Mouse (Mus musculus) spleen, adult 12 weeks (tissue): ENCODE data around the gene 5830473C10Rik.

ENCODE experiments used
- DNase-seq: peaks from one replicate; pipeline ENCODE4 v3.0.0; 2022; ENCODE audit warnings: low spot score

Gene 5830473C10Rik

DNA sequence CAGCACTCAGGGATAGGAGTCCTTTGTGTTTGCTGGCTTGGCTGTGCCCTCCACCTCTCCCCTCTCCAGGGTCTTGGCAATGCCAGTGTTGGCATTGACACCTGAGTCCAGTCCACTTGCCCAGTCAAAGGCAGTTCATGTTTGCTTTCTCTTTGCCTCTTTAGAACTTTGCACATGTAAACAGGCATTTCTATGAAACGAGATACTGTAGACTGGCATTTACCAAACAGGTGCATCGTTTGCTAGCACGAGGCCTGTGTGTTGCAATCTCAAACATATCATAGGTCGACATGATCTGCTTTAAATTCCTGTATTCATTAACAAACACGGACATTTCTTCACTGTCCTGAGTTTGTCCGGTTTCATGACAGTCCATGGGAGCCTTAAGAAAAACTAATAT lies at the start of gene 5830473C10Rik:
TSS of gene 5830473C10Rik (plus strand) at position 365 of the 400 bp plus-strand sequence.
- no peak for DNase-seq

DNA sequence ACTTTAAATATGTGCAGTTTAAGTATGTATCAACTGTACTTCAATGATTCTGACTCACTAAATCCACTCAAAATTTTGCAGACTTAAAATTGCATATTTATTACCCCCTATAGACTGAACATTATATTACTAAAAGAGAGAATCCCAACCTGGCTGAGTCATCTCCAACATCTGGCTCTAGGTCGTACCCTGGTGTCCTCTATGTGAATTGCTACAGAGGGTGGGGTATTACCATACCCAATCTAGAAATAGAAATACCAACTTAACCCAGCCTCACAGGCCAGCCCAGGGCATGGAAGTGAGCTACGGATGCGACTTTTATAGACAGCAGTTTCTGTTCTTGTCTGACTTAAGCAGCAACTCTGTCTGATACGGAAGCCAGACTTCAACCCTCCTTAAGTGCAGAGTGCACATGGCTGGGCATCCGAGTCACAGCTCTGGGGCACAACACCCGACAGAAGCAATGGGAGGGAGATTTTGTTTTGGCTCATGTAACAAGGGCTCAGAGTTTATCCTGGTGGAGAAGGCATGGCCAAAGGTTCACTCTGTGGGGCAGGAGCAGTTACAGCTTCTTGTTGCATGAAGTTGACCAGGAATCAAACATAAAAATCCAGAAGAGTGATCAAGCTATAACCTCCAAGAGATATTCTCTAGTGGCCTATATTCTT lies 48.5 kb upstream of the 5830473C10Rik start:
- no peak for DNase-seq

DNA sequence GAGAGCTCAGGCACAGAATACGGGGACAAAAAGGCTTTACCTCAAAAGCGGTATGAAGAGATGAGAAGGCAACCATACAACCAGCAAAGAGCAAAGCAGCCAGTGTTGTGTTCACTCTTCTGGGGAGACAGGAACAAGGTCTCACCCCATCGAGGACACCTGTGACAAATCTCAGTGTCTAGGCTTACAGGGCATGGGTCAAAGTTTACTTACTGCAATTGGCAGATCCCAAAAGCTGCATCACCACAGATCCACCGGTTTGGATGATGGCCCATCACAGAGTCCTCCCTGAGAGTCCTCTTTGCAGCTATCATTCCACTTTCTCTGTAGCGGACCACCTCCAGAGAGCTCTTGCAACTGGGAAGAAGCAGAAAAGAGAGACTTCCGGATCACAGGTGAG lies 45.3 kb upstream of the 5830473C10Rik start:
- no peak for DNase-seq

DNA sequence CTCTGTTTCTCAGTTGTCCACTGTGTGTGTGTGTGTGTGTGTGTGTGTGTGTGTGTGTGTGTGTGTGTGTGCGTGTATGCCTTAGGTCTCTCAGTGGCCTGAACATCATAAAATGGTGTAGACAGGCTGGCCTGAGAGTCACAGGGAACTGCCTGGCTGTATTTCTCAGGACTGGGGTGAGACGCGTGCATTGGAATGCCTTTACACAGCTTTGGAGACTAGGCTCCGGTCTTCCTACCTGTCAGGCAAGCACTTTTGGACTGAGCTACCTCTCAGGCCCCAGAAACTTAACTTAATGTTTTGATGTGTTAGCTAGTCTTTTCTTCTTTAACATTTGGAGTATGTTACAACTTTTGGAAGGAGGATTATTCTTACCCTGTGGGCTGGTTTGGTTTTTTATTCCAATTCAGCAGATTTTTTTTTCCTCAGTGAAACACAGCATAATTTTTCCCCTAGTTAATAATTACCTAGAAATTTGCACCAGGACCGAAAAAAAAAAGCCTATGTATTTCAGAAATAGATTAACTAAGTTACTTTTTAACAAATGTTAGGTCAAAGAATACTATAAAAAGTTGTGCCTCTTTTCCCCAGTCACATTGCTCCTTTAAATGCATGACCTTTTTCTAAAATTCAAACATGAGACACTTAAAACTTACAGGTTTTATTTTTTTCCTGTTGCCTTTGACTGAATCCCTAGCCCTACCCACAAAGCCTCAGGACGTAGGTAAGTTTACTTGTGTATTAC lies 42.4 kb upstream of the 5830473C10Rik start, which contains the start of gene Afm:
TSS of gene Afm (plus strand) at position 577 of the 745 bp plus-strand sequence.
- no peak for DNase-seq

DNA sequence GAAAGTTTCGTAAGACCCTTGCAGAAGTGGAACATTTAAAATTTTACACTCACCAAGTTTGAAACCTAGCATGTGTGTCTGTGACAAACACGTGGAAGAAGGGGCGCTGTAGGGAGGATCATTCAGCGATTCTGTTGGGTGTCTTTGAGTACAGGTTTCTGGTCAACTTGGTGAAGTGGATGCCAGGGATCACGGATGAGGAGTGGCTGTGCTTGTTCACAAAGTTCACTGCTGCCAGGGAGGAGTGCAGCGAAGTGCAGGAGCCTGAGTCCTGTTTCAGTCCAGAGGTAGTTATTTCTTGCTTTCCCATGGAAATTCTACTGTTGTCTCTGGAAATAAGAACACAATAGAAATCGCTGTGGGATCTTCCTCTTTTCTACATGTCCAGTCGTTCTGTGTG lies 9.7 kb upstream of the 5830473C10Rik start:
- no peak for DNase-seq

DNA sequence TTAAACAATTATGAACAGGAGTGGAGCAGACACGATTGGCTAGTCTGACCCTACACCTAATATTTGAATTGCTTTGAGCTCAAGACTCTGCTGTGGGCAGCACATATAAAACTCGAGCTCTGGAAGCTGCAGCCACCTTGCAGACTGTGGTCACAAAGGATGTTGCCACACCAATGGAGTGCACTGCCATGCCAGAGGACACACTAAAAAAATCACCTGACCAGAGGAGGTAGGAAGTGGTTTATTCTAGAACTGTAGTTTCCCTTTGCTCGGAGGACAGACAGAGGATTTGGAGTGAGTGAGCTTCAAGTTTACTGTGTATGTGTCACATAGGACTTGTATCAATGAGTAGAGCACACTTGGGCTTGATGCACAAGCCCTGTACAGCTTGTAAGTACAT lies 4.9 kb upstream of the 5830473C10Rik start:
- DNase-seq: no peak

DNA sequence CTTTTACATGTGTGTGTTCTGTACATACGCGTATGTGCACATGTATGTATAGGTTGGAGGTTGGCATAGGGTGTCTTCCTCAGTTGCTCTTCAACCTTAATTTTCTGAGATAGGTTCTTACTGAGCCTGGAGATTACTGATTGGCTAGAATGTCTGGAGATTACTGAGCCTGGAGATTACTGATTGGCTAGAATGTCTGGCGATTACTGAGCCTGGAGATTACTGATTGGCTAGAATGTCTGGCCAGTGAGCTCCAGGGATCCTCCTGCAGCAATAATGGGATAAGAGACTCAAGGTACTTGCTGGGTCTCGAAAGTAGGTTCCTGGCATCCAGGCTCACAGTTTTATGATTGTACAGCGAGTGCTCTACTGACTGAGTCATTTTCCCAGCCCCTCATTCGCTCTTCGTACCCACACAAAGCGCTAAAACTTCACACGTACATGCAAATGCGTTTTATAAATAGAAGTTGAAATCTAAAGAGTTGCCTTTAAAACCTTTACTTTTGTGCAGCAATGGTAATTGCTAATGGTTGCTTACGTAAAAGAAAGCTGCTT lies 891 bp downstream of the 5830473C10Rik start:
- no peak for DNase-seq

DNA sequence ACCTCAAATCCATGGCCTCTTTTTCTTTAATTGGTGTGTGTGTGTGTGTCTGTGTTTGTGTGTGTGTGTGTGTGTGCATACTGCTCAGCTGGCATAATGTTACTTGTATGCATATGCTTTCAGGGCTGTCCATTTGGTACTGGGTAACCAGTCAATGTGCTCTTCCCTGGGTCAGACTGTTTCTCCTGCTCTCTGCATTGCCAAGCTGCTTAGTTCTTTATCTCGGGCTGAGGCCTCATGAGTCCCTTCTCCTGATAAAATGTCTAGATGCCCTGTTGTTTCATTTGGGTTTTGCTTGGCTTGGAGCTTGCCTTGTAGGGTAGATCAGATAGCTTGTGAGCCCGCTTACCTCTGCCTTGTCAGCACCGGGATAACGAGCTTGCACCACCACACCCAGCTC lies 2.0 kb downstream of the 5830473C10Rik start:
- no peak for DNase-seq

DNA sequence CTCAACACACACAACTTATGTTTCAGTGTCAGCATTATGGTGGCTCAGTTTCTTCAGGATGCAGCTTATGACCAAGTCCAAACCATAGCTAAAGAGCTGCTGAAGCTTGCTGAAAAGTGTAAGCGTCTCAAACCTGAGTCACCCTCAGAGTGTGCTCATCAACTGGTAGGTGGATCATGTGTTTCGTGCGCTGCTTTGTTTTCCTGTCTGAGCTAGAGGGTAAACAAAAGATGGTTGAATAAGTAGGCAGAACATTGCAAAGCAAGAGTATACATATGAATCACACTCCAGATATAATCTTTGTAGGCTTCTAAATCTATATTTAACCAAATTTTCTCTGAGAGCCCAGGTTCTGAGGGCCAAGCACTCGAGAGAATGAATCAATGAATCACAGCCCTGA lies 3.3 kb downstream of the 5830473C10Rik start:
- DNase-seq: no peak

DNA sequence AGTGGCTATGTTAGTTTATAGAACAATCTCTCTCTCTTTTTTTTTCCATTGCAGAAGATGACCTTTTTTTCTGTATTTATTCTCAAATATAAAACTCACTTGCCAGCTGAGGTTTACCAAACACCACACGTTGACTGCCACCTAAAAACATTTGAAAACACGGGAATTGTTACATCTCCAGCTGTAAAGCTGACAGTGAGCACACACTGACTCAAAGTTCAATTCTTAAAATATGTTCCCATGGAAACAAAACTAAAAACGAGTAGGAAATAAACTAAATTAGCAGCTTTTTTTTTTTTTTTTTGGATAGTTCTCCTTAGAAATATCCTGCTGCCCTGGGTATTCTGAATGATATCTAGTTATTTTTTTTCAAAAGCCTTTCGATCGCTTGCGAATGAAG lies 4.3 kb downstream of the 5830473C10Rik start:
- no peak for DNase-seq

DNA sequence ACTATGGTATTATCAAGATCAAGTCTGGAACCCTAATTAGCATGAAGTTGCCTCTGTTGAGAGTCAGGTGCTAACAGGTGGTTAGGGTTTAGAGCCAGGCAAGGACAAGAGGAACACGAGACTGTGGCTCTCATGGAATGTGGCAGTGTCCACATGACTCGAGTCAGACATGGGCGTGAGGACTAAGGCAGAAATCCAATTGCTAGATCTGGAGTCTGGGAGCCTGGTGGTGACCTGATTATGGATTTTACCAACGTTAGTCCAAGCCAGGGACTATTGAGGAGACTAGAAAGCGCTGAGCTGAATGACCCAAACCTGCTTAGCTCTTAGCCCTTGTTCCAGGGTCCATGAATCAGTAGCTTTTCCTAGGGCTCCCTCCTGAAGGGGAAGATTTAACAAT lies 6.9 kb downstream of the 5830473C10Rik start:
- DNase-seq: no peak

DNA sequence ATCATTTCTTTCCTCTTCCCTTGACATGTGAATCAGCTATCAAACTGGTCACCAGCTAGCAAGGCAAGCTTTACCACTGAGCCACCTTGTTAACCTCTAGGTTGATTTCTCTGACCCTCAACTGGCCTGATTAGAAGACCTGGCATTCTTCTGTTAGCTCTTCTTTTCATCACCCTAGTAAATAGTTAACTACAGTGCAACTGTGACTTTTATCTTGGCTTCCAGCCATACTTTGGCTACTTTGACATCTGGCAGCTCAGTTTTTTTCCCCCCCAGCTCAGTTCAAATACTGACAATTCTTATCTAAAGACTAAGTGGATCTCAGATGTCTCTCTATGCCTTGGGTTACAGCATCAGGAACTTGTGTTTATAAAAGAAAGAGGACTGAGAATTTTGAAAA lies 7.4 kb downstream of the 5830473C10Rik start:
- DNase-seq: no peak

DNA sequence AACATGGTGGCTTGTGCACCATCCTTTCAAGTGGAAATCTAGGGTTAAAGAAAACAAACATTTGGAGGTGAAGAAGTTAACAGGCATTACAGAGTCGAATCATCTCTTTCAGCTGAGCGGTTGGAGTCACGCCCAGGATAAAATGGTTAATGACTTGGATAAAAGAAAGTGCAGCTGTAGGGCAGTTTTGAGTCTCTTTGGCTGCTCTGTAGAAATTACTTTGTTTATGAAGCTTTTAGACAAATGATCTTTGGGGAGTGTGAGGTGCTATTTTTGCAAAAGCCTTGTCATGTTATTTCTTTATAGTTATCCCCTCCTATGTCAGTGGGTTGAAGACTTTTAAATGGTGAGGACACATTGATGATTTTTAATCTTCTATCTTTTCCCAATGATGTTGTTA lies 10.3 kb downstream of the 5830473C10Rik start:
- no peak for DNase-seq

DNA sequence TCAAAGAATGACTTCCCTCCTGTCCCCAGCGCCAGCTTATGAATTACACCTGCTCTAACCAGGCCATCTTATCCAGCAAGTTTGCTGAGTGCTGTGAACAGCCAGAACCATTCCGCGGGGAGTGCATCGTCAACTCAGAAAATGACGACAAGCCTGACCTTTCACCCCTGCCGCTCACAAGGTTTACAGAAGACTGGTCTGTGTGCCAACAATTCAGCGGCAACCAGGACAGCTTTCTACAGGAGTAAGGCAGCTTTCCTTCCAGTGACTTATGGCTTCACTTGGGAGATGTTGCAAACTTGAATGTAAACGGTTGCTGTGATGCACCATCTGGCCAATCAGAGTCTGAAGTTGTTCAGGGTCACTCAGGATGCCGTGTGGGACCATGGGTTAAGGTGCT lies 16.8 kb downstream of the 5830473C10Rik start:
- DNase-seq: no peak

DNA sequence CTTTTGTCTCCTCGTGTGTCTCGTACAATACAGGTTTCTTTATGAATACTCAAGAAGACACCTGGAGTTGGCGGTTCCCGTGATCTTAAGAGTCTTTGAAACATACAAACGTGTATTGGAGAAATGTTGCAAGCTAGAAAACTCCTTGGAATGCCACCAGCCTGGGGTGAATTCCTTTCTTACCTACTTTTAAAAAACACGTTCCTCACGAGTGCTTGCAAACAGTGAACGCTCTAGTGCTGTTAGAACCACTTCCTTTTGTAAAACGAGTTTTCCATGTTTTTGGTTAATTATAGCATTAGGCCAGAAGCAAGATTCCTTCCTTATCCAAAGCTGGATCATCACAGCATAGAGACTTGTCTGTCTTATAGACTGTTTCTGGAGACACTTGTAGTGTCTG lies 18.6 kb downstream of the 5830473C10Rik start:
- DNase-seq: no peak

DNA sequence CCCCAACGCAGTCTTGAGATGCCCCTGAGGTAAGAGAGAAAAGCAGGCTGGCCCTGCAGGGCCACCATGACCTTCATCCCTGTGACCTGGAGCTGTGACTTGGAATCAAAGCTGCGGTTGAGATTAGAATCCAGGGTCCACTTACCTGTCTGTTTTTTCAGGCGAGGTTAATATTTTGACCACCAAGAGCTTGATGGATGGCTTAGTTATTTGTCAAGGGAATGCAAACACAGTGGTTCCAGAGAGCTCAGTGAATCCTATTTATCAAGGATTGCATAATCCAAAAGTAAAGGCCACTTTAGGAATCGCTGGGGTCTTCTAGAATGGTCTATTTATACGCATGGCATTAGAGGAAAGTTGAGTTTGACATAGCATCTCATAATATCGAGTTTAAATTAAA lies 21.3 kb downstream of the 5830473C10Rik start:
- DNase-seq: no peak

DNA sequence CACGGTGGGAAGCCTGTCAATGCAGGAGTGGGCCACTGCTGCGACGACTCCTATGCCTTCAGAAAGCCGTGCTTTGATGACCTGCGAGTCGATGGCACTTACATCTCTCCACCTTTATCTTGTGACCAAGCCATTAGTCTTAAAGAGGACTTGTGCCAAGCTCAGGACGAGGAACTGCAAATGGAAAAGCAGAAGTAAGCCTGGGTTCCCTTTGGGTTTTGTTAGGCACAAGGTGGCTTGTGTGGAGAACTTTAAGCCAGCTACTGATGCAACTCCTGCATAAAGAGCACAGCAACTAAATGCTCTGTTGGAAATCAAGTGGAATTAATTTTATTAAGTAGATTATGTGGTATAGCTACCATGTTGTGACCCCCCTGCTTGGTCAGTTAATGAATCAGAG lies 23.9 kb downstream of the 5830473C10Rik start:
- DNase-seq: no peak

DNA sequence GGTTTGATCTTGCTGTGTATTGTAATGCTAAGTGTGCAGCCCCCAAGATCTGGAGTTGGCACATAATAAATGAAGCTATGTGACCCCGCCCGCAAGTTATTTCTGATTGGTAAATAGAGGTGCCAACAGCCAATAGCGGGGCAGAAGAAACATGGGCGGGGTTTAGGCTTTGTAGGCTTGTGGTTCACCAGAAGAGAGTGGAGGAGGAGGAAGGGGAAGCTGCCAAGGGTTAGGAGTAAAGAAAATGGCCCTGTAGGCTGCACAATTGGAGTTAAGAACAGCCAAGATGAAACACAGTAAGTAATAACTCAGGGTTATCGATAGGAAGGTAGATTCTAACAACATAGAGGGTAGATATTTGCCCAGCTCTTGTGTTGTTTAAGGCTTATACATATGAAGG lies 25.6 kb downstream of the 5830473C10Rik start:
- no peak for DNase-seq

DNA sequence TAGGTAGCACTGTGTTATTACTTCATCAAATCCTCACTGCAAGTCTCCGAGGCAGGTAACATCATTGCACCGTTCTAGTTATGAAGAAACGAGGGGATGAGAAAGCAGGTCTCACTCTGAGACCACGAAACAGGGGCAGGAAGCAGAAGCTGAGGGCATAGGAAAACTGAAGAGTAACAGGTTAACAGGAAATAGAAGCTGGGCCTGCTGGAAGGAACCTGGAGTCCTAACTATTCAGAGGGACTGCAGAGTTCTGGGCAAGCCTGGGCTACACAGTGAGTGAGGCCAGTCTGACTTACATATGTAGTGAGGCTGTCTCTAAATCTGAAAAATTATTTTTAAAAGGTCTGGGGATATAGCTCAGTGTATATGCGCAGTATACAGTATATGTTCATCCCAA lies 27.2 kb downstream of the 5830473C10Rik start:
- DNase-seq: no peak

DNA sequence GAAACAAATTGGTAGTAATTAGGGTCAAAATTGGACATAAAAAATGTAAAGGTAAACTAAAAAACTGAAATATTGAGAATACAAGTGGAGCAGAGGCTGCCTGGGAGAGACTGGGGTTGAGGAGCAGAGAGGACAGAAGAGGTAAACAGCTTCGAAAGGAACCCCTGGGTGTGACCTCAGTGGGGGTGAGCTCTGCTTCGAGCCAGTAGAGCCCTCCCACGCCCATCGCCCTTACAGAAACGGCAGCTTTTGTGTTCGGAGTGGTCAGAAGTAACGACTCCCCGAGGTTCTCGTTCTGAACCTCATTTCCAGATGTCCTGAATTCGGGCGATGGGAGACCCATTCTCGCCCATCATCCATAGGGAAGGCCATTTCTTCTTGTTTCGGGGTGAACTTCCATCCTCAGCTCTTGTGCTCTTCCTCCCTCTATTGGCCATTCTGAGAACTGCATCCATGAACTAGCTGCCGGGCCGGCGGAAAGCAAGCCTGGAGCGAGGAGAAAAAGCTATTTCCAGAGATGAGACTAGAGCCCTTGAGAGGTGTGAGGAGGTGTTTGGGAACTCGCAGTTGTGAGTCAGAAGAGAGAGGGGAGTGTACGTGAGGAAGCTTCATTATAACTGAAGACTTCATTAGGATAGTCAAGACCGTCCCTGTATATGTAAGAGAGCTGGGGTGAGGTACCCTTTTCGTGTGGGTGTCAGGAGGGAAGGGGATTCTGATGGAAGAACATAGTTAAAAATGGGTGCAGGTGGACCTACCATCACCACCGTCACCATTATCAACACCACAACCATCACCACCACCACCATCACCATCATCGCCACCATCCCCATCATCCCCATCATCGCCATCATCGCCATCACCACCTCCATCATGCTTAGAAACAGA lies 28.0 kb downstream of the 5830473C10Rik start:
- DNase-seq: no peak

DNA sequence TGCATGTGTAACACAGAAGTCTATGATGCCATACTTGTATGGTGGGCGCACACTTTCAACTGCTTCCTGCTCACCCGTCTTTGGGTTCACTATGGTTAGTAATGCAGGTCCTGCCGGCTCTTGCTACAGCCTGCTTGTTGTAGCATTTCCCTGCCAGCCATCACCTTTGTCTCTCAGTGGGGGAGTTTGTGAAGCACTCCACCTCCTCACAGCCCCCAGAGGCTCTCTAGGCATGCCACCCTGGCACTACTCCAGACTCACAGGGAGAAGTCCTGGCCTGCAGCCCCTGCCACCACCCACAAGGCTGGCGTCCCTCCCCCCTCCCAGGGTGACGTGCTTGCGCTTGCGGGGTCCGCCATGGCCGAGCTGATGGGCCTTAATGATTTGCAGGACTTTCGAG lies 29.8 kb downstream of the 5830473C10Rik start:
- DNase-seq: no peak

DNA sequence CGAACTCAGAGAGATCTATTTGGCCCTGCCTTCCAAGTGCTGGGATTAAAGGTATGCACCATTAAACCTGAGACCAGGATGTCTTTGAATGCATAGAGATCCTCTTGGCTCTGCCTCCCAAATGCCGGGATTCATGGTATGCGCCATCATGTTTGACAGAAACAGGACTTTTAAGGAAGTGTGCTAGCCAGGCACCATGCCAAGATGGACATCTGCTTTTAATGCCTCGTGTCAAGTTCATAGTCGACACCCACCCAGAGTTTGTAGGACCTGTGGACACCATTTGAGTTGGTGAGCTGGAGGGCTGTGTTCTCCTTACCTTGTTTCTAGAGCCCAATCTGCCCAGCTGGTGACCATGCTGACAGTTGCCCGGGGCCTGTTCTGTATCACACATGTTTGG lies 31.0 kb downstream of the 5830473C10Rik start:
- DNase-seq: no peak
